Mouse (Mus musculus) heart, adult 2 months (tissue): ENCODE data around the gene Tmem35b.

Experiments used
- CTCF ChIP-seq: fragments of 200-600 bp; IDR thresholded peaks from 2 replicates; pipeline ENCODE4 v1.8.1; 2022; ENCODE audit warnings: antibody characterized with exemption, mild to moderate bottlenecking, moderate library complexity
- POLR2A ChIP-seq: fragments of 200-500 bp; IDR thresholded peaks from 2 replicates; pipeline ENCODE4 v1.6.1; 2011; ENCODE audit warnings: mild to moderate bottlenecking, low read depth, low read length, control low read depth; ENCODE audit not compliant: insufficient read depth

- TF ChIP-seq CTCF (no peak), POLR2A (no peak)
Observed at GRCm38 (mm10) chr4:127080806-127081205, 42.7 kb upstream of the Tmem35b start.
